Mouse (Mus musculus) hindbrain, postnatal 0 days (tissue): ENCODE results near the gene Evi2. TPM values are rescaled to one million over a fixed set of nuclear protein-coding genes. Genes with fewer than 3 reads are reported as not detected.

Experiments
- ATAC-seq: fragments of 200-750 bp; cut with Nextera tagmentation; 2 replicates; pipeline ENCODE4 v1.8.0; 2017; ENCODE audit warnings: mild to moderate bottlenecking, moderate TSS enrichment, moderate library complexity
- DNase-seq: peaks from one replicate; pipeline ENCODE4 v3.0.0-alpha.2; 2015; ENCODE audit warnings: low spot score
- H3K27ac ChIP-seq: fragments of 300-500 bp; sonication (generic); 2 replicates; pipeline ENCODE4 v1.5.1; 2014; ENCODE audit warnings: mild to moderate bottlenecking
- H3K27me3 ChIP-seq: fragments of 300-500 bp; sonication (generic); 2 replicates; pipeline ENCODE4 v1.6.1; 2014; ENCODE audit warnings: low read length, mixed read lengths; ENCODE audit not compliant: insufficient read depth
- H3K36me3 ChIP-seq: fragments of 300-500 bp; sonication (generic); 2 replicates; pipeline ENCODE4 v1.6.1; 2014; ENCODE audit warnings: low read length, mixed read lengths; ENCODE audit not compliant: insufficient read depth
- H3K4me1 ChIP-seq: fragments of 300-500 bp; sonication (generic); 2 replicates; pipeline ENCODE4 v1.6.1; 2014; ENCODE audit warnings: antibody characterized with exemption, low read length, mixed read lengths; ENCODE audit not compliant: insufficient read depth
- H3K4me2 ChIP-seq: fragments of 300-500 bp; sonication (generic); 2 replicates; pipeline ENCODE4 v1.6.1; 2014; ENCODE audit warnings: low read depth, mild to moderate bottlenecking, low read length, moderate library complexity, mixed read lengths
- H3K4me3 ChIP-seq: fragments of 300-500 bp; sonication (generic); 2 replicates; pipeline ENCODE4 v1.5.1; 2014; ENCODE audit warnings: low read length
- H3K9ac ChIP-seq: fragments of 300-500 bp; sonication (generic); replicated peaks from 2 replicates; pipeline ENCODE4 v1.6.1; 2014; ENCODE audit warnings: mild to moderate bottlenecking, low read length, moderate library complexity, mixed read lengths
- H3K9me3 ChIP-seq: fragments of 300-500 bp; sonication (generic); 2 replicates; pipeline ENCODE4 v1.6.1; 2016; ENCODE audit warnings: low read length, mixed read lengths
- CTCF ChIP-seq: IDR thresholded peaks from 2 replicates; pipeline ENCODE4 v1.5.1; 2016; ENCODE audit warnings: antibody characterized with exemption, control low read depth, low read depth
- WGBS: fragments of 180-500 bp; shearing (Covaris S2); extraction: QIAGEN DNeasy Blood & Tissue Kit; methylation state at CpG from one replicate; pipeline ENCODE4 v1.1.7; 2014; 5-methylcytosine and 5-hydroxymethylcytosine counted together
- polyA plus RNA-seq: library from polyadenylated mRNA; unstranded; fragments of >200 nt; fragmentation: Nextera tagmentation; extraction: Ambion mirVana; gene quantifications from 2 replicates; pipeline ENCODE4 v1.2.1, GENCODE M21; 2015
- total RNA-seq: library from RNA; depleted of rRNA; stranded (reverse); fragments of >200 nt; gene quantifications from 2 replicates; pipeline ENCODE4 v1.2.3, GENCODE M21; 2014

The Evi2 gene
- total and polyA plus RNA-seq, 2 experiments from 2014 or later = 0.16 to 0.54 TPM

DNA sequence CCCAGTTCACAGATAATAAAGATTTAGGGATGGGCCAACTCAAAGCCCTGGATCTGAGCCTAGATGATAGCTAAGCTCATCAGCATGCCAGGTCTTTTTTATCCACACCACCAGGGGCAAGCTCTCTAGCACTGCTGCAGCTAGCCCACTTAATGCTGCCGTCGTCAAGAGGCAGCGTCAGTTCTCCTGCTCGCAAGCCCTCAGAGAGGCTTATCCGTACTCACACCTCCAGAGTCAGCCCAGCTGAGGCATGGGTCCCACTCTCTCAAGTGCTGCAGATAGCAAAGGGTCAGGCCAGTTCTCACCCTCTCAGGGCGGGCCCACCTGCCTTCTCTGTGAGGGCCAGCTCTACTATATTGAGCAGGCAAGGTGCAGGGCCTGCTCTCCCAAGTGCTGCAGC, 2.9 kb upstream of the Evi2 start:
- WGBS = 88% methylated on average over 6 of the region's 6 CpGs
- no peak overlapping the region for H3K4me2 ChIP-seq
- no peaks in the 10 kb centered on the region for H3K4me1 ChIP-seq
- DNase-seq = no peak
- no peak for ATAC-seq
- H3K27me3 ChIP-seq = no peaks in the 10 kb centered on the region
- H3K9ac ChIP-seq = no peak overlapping the region
- no peak overlapping the region for H3K4me3 ChIP-seq
- no peak overlapping the region for H3K27ac ChIP-seq
- TF ChIP-seq CTCF = no peak
- H3K9me3 ChIP-seq = no peaks in the 10 kb centered on the region
- H3K36me3 ChIP-seq = peaks cover 11% of the 10 kb centered on the region; the same call in 1 of the 2 replicates

DNA sequence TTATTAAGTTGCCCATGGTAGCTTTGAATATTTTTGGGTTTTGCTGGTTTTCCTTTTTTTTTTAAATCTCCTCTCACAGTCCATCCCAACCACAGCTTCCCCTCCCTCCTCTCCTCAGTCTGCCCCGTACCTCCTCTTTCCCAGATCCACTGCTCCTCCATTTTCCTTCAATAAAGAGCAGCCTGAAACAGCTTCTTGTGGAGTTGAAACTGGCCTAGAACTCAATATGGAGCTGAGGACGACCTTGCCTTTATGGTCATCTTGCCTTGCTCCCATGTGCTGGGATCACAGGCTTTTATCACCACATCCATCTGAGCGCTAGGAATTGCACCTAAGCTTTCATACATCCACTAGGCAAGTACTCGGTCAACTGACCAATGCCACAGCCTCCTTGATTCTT, 1.1 kb upstream of the Evi2 start:
- no peaks in the 10 kb centered on the region for H3K9me3 ChIP-seq
- 95% methylated on average over 4 of the region's 4 CpGs for WGBS
- H3K27ac ChIP-seq = no peak overlapping the region
- no peaks in the 10 kb centered on the region for H3K27me3 ChIP-seq
- H3K4me3 ChIP-seq = no peak overlapping the region
- no peak for ATAC-seq
- H3K4me1 ChIP-seq = 0 out of 2 replicates have a peak, but pooled peaks cover 4% of the 10 kb centered on the region
- peaks cover 8% of the 10 kb centered on the region; the same call in 1 of the 2 replicates for H3K36me3 ChIP-seq
- no peak overlapping the region for H3K9ac ChIP-seq
- no peak overlapping the region for H3K4me2 ChIP-seq
- DNase-seq = no peak
- TF ChIP-seq CTCF = no peak

DNA sequence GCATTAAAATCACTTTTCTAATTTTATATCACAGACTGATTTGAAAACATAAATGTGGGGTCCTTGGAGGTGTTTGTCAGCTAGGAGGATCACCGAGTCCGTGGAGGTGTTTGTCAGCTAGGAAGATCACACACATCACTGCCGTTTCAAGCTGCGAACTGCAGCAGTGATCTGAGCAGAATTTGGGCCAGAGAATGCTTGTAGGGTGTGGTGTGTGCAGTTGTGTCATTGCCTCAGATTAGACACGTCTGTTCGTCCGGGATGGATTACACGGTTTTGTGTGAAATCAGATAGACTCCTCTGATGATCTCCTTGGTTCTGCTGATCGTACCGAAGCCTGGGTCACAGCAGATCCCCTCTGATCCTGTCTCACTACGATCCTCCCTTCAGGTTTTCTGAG, 385 bp upstream of the Evi2 start:
- Histone ChIP-seq H3K27me3 (no peaks in the 10 kb centered on the region), H3K36me3 (peaks cover 4% of the 10 kb centered on the region; the same call in 1 of the 2 replicates), H3K27ac (no peak overlapping the region), H3K4me1 (0 out of 2 replicates have a peak, but pooled peaks cover 4% of the 10 kb centered on the region), H3K4me2 (no peak overlapping the region), H3K9me3 (no peaks in the 10 kb centered on the region), H3K4me3 (no peak overlapping the region), H3K9ac (no peak overlapping the region)
- DNase-seq = no peak
- TF ChIP-seq CTCF = no peak
- ATAC-seq = no peak
- 92% methylated on average over 11 of the region's 11 CpGs for WGBS

GRCm38 (mm10) chr11:79529736-79530135, 653 bp downstream of the Evi2 start:
- Histone ChIP-seq H3K9me3 (no peaks in the 10 kb centered on the region), H3K27me3 (no peaks in the 10 kb centered on the region), H3K9ac (no peak overlapping the region), H3K27ac (no peak overlapping the region), H3K4me3 (no peak overlapping the region), H3K4me1 (0 out of 2 replicates have a peak, but pooled peaks cover 4% of the 10 kb centered on the region), H3K4me2 (no peak overlapping the region), H3K36me3 (no peaks in the 10 kb centered on the region)
- WGBS = 90% methylated on average over 2 of the region's 2 CpGs
- TF ChIP-seq CTCF = no peak
- DNase-seq (no peak), ATAC-seq (no peak)

DNA sequence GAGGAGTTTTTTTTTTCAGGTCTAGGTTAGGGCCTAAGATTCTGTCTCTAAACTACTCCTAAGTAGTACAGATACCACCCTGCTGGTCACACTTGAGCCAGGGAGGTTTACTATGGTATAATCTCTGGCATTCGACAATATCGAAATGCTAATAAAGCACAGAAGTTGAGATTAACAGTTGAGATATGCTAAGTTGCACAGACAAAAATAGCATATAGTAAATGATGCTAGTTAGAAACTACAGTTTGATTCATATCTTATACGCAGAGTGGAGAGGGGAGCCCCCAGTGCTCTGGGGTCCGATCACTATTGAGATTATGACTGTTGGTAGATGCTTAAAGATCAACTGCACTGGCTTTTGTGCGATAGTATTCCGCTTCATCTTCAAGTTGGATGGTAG, 1.2 kb downstream of the Evi2 start:
- H3K27me3 ChIP-seq = no peaks in the 10 kb centered on the region
- H3K27ac ChIP-seq = no peak overlapping the region
- 0 out of 2 replicates have a peak, but pooled peaks cover 4% of the 10 kb centered on the region for H3K4me1 ChIP-seq
- no peak overlapping the region for H3K4me2 ChIP-seq
- H3K9ac ChIP-seq = no peak overlapping the region
- no peaks in the 10 kb centered on the region for H3K36me3 ChIP-seq
- no peak for TF ChIP-seq CTCF
- H3K4me3 ChIP-seq = no peak overlapping the region
- ATAC-seq (no peak), DNase-seq (no peak)
- no peaks in the 10 kb centered on the region for H3K9me3 ChIP-seq
- WGBS = 97% methylated on average over 6 of the region's 6 CpGs

DNA sequence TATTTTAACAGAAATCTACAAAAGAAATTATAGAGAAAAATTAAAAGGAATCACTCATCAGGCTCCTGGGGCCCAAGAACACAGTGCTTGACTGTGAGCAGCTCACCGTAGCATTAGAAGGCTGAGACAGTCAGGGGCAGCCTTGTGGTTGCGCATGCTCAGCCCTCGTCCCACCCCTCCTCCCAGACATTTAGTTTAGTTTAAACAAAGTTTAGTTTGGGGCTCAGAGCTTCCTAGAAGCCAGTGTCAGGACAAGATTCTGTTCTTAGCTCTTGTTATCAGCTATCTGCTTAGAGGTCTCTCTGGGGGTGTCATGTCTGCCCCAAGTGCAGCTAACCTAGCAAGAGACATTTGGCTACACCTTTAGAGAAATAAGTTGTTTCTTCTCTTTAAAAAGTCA, 1.8 kb downstream of the Evi2 start:
- DNase-seq (no peak), ATAC-seq (no peak)
- 91% methylated on average over 3 of the region's 3 CpGs for WGBS
- H3K4me2 ChIP-seq = no peak overlapping the region
- TF ChIP-seq CTCF = no peak
- H3K27me3 ChIP-seq = no peaks in the 10 kb centered on the region
- 0 out of 2 replicates have a peak, but pooled peaks cover 4% of the 10 kb centered on the region for H3K4me1 ChIP-seq
- H3K27ac ChIP-seq = no peak overlapping the region
- H3K9me3 ChIP-seq = no peaks in the 10 kb centered on the region
- H3K9ac ChIP-seq = no peak overlapping the region
- H3K4me3 ChIP-seq = no peak overlapping the region
- H3K36me3 ChIP-seq = no peaks in the 10 kb centered on the region

- Histone ChIP-seq H3K9me3 (no peaks in the 10 kb centered on the region), H3K36me3 (no peaks in the 10 kb centered on the region), H3K9ac (no peak overlapping the region), H3K4me2 (no peak overlapping the region), H3K4me1 (0 out of 2 replicates have a peak, but pooled peaks cover 4% of the 10 kb centered on the region), H3K27ac (no peak overlapping the region), H3K4me3 (no peak overlapping the region), H3K27me3 (no peaks in the 10 kb centered on the region)
- WGBS = 91% methylated on average over 5 of the region's 5 CpGs
- DNase-seq (no peak), ATAC-seq (no peak)
- TF ChIP-seq CTCF = no peak
These were observed 2.5 kb downstream of the Evi2 start for GRCm38 (mm10) chr11:79527739-79528384.
